Mouse (Mus musculus): Measurements from ENCODE around the gene Zfp541. TPM values are rescaled to one million over a fixed set of nuclear protein-coding genes. Genes with fewer than 3 reads are reported as not detected.

Gene Zfp541
- total and polyA plus RNA-seq, 2 experiments from 2014 or later, result 0.24 to 0.31 TPM

GRCm38 (mm10) chr7:16019256-16020094 lies 42.1 kb upstream of the Zfp541 start:
- Histone ChIP-seq H3K9ac (replicated peaks; ENCODE audit: low read length) (no peak overlapping the region), H3K4me2 (ENCODE audit: low read depth, low read length) (no peak overlapping the region), H3K36me3 (ENCODE audit: insufficient read depth, low read length) (no peaks in the 10 kb centered on the region), H3K27me3 (ENCODE audit: insufficient read depth, low read length) (no peaks in the 10 kb centered on the region), H3K4me1 (ENCODE audit: insufficient read depth, low read length) (no peaks in the 10 kb centered on the region), H3K27ac (no peak overlapping the region), H3K9me3 (ENCODE audit: low read length) (no peaks in the 10 kb centered on the region), H3K4me3 (ENCODE audit: low read length) (no peak overlapping the region)
- DNase-seq (ENCODE audit: low spot score), result no peak
- TF ChIP-seq CTCF (IDR thresholded peaks at IDR 0.05; ENCODE audit: low read depth), result no peak
- WGBS, result 91% methylated on average over 5 of the region's 5 CpGs
- ATAC-seq, result no peak

- Histone ChIP-seq H3K4me1 (ENCODE audit: insufficient read depth, low read length) (0 out of 2 replicates have a peak, but pooled peaks cover 3% of the 10 kb centered on the region), H3K4me2 (ENCODE audit: low read depth, low read length) (no peak overlapping the region), H3K27me3 (ENCODE audit: insufficient read depth, low read length) (no peaks in the 10 kb centered on the region), H3K36me3 (ENCODE audit: insufficient read depth, low read length) (no peaks in the 10 kb centered on the region), H3K4me3 (ENCODE audit: low read length) (no peak overlapping the region), H3K27ac (no peak overlapping the region), H3K9ac (replicated peaks; ENCODE audit: low read length) (no peak overlapping the region), H3K9me3 (ENCODE audit: low read length) (no peaks in the 10 kb centered on the region)
- 91% methylated on average over 8 of the region's 8 CpGs for WGBS
- no peak for DNase-seq (ENCODE audit: low spot score)
- no peak for ATAC-seq
- no peak for TF ChIP-seq CTCF (IDR thresholded peaks at IDR 0.05; ENCODE audit: low read depth)
Observed at GRCm38 (mm10) chr7:16024603-16025222, 36.9 kb upstream of the Zfp541 start.

GRCm38 (mm10) chr7:16028102-16028927 lies 33.3 kb upstream of the Zfp541 start:
- H3K27me3 ChIP-seq (ENCODE audit: insufficient read depth, low read length), result no peaks in the 10 kb centered on the region
- H3K36me3 ChIP-seq (ENCODE audit: insufficient read depth, low read length), result no peaks in the 10 kb centered on the region
- TF ChIP-seq CTCF (IDR thresholded peaks at IDR 0.05; ENCODE audit: low read depth), result 0 out of 2 replicates have a peak, but pooled peaks have one; percentile 21
- peak overlapping the region; percentile 58; the same call in 1 of the 2 replicates for H3K27ac ChIP-seq
- 0 out of 2 replicates have a peak, but pooled peaks cover 3% of the 10 kb centered on the region for H3K4me1 ChIP-seq (ENCODE audit: insufficient read depth, low read length)
- no peaks in the 10 kb centered on the region for H3K9me3 ChIP-seq (ENCODE audit: low read length)
- no peak overlapping the region for H3K4me3 ChIP-seq (ENCODE audit: low read length)
- H3K9ac ChIP-seq (replicated peaks; ENCODE audit: low read length), result no peak overlapping the region
- no peak for DNase-seq (ENCODE audit: low spot score)
- 57% methylated on average over 6 of the region's 6 CpGs for WGBS
- H3K4me2 ChIP-seq (ENCODE audit: low read depth, low read length), result no peak overlapping the region
- peak; percentile 40; the same call in 1 of the 2 replicates for ATAC-seq

DNA sequence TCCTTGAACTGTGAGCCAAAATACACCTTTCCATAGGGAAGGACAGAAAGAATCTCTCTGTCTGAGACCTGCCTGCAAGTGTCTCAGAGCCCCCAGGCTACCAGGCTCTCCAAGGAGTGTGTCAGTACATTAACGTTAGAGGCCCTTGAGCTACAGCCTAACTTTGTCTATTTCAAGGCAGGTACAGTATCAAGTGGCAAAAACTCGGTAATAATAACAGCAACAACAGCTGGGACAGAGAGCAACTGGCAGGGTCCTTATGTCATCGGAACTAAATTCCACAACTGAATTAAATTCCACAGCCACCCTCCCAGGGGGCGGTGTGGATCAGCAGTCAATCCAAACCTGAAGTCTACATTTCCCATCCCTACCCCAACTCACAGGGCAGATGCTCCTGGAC lies 30.5 kb upstream of the Zfp541 start:
- ATAC-seq (no peak), DNase-seq (ENCODE audit: low spot score) (no peak)
- no peak overlapping the region for H3K27ac ChIP-seq
- no peak for TF ChIP-seq CTCF (IDR thresholded peaks at IDR 0.05; ENCODE audit: low read depth)
- 0 out of 2 replicates have a peak, but pooled peaks cover 3% of the 10 kb centered on the region for H3K4me1 ChIP-seq (ENCODE audit: insufficient read depth, low read length)
- H3K27me3 ChIP-seq (ENCODE audit: insufficient read depth, low read length), result no peaks in the 10 kb centered on the region
- no peaks in the 10 kb centered on the region for H3K36me3 ChIP-seq (ENCODE audit: insufficient read depth, low read length)
- 94% methylated on average over 4 of the region's 4 CpGs for whole genome bisulfite sequencing
- H3K9me3 ChIP-seq (ENCODE audit: low read length), result no peaks in the 10 kb centered on the region
- H3K4me2 ChIP-seq (ENCODE audit: low read depth, low read length), result no peak overlapping the region
- no peak overlapping the region for H3K9ac ChIP-seq (replicated peaks; ENCODE audit: low read length)
- no peak overlapping the region for H3K4me3 ChIP-seq (ENCODE audit: low read length)

DNA sequence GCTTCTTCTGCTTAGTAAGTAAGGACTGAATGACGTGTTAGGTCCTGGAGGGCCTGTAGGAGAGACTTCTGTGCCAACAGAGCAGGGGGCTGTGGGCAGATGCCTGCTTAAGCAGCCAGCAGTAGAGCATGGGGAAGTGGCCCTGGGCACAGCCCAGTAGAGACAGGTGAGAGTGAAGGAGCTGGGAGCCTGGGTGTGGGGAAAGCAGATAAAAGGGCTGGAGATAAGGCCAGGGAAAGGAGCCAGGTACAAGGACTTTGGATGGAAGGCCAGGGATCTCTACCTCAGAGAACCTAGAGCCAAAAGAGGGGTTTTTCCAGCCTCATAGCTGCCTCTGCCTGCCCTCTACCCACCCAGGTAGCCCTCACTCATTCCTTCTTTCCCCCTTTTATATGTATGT lies 28.6 kb upstream of the Zfp541 start:
- ATAC-seq (no peak), DNase-seq (ENCODE audit: low spot score) (no peak)
- Histone ChIP-seq H3K27me3 (ENCODE audit: insufficient read depth, low read length) (no peaks in the 10 kb centered on the region), H3K9ac (replicated peaks; ENCODE audit: low read length) (no peak overlapping the region), H3K27ac (no peak overlapping the region), H3K9me3 (ENCODE audit: low read length) (no peaks in the 10 kb centered on the region), H3K4me3 (ENCODE audit: low read length) (no peak overlapping the region), H3K4me2 (ENCODE audit: low read depth, low read length) (no peak overlapping the region), H3K4me1 (ENCODE audit: insufficient read depth, low read length) (0 out of 2 replicates have a peak, but pooled peaks cover 3% of the 10 kb centered on the region), H3K36me3 (ENCODE audit: insufficient read depth, low read length) (no peaks in the 10 kb centered on the region)
- WGBS, result 83% methylated on average over 1 of the region's 1 CpGs
- no peak for TF ChIP-seq CTCF (IDR thresholded peaks at IDR 0.05; ENCODE audit: low read depth)

Data from hindbrain, postnatal 0 days (tissue).